Mouse (Mus musculus): Measurements from ENCODE around the gene Cyth1. TPM values are rescaled to one million over a fixed set of nuclear protein-coding genes. Genes with fewer than 3 reads are reported as not detected.

Gene Cyth1
- total and polyA plus RNA-seq, 3 experiments: 13.2 to 13.6 TPM; not detected in 1

GRCm38 (mm10) chr11:118286434-118286833 lies 38.0 kb upstream of the Cyth1 start:
- H3K36me3 ChIP-seq (ENCODE audit: control insufficient read depth in 1 of 2, insufficient read depth in 2 of 2, low read length in 2 of 2): peaks cover 9 to 11% of the 10 kb centered on the region in 2 experiments
- no peak overlapping the region for H3K4me3 ChIP-seq (ENCODE audit: control insufficient read depth in 1 of 2, insufficient read depth in 1 of 2, low read depth in 2 of 2, low read length in 2 of 2)
- peaks cover 0 to 14% of the 10 kb centered on the region in 2 experiments; a peak in 2 of 4 replicates for H3K4me1 ChIP-seq (ENCODE audit: control insufficient read depth in 1 of 2, insufficient read depth in 2 of 2, low read length in 2 of 2)
- DNase-seq (ENCODE audit: low read depth, low spot score): no peak
- no peak for TF ChIP-seq SIN3A (IDR thresholded peaks at IDR 0.05; ENCODE audit: low read length)
- H3K79me2 ChIP-seq (ENCODE audit: control insufficient read depth, insufficient read depth, low read length, poor library complexity): peaks cover 30% of the 10 kb centered on the region
- no peaks in the 10 kb centered on the region for H3K27me3 ChIP-seq (ENCODE audit: control insufficient read depth in 1 of 2, insufficient read depth in 2 of 2, low read length in 2 of 2)
- H3K9me3 ChIP-seq (replicated peaks; ENCODE audit: insufficient read depth, low read length): no peaks in the 10 kb centered on the region
- no peak overlapping the region for H3K27ac ChIP-seq (ENCODE audit: control insufficient read depth, low read depth, low read length)
- H3K9ac ChIP-seq (ENCODE audit: control insufficient read depth, low read depth, low read length, poor library complexity, severe bottlenecking): no peak overlapping the region

- no peak overlapping the region for H3K27ac ChIP-seq (ENCODE audit: control insufficient read depth, low read depth, low read length)
- H3K4me3 ChIP-seq (ENCODE audit: control insufficient read depth in 1 of 2, insufficient read depth in 1 of 2, low read depth in 2 of 2, low read length in 2 of 2): no peak overlapping the region
- H3K9ac ChIP-seq (ENCODE audit: control insufficient read depth, low read depth, low read length, poor library complexity, severe bottlenecking): no peak overlapping the region
- TF ChIP-seq SMC3 (IDR thresholded peaks at IDR 0.05; ENCODE audit: low read depth, low read length): no peak
- no peak for TF ChIP-seq ZC3H11A (IDR thresholded peaks at IDR 0.05; ENCODE audit: low read depth, low read length)
- TF ChIP-seq RCOR1 (IDR thresholded peaks at IDR 0.05; ENCODE audit: low read depth, low read length): no peak
- no peak for TF ChIP-seq MYB (IDR thresholded peaks at IDR 0.05; ENCODE audit: low read depth, low read length)
- no peak for TF ChIP-seq MAZ (IDR thresholded peaks at IDR 0.05; ENCODE audit: low read depth, low read length)
- no peak for TF ChIP-seq USF1 (IDR thresholded peaks at IDR 0.05; ENCODE audit: low read depth, low read length)
- TF ChIP-seq GABPA (IDR thresholded peaks at IDR 0.05; ENCODE audit: low read depth, low read length): no peak
- no peak for TF ChIP-seq TCF12 (IDR thresholded peaks at IDR 0.05; ENCODE audit: low read depth, low read length)
- no peak for TF ChIP-seq UBTF (IDR thresholded peaks at IDR 0.05; ENCODE audit: borderline replicate concordance, insufficient read depth, low read depth, low read length)
- no peak for TF ChIP-seq USF2 (IDR thresholded peaks at IDR 0.05; ENCODE audit: borderline replicate concordance in 1 of 2, insufficient read depth in 1 of 2, low read depth in 1 of 2, low read length in 2 of 2)
- no peak for TF ChIP-seq NELFE (IDR thresholded peaks at IDR 0.05; ENCODE audit: low read depth, low read length)
- no peak for TF ChIP-seq CHD2 (IDR thresholded peaks at IDR 0.05; ENCODE audit: low read length)
- peaks cover 6 to 10% of the 10 kb centered on the region in 2 experiments for H3K36me3 ChIP-seq (ENCODE audit: control insufficient read depth in 1 of 2, insufficient read depth in 2 of 2, low read length in 2 of 2)
- DNase-seq (ENCODE audit: low read depth, low spot score): no peak
- peaks cover 0 to 10% of the 10 kb centered on the region in 2 experiments; a peak in 2 of 4 replicates for H3K4me1 ChIP-seq (ENCODE audit: control insufficient read depth in 1 of 2, insufficient read depth in 2 of 2, low read length in 2 of 2)
- H3K79me2 ChIP-seq (ENCODE audit: control insufficient read depth, insufficient read depth, low read length, poor library complexity): peaks cover 30% of the 10 kb centered on the region
- no peaks in the 10 kb centered on the region for H3K9me3 ChIP-seq (replicated peaks; ENCODE audit: insufficient read depth, low read length)
- H3K27me3 ChIP-seq (ENCODE audit: control insufficient read depth in 1 of 2, insufficient read depth in 2 of 2, low read length in 2 of 2): no peaks in the 10 kb centered on the region
These were observed 37.4 kb upstream of the Cyth1 start for GRCm38 (mm10) chr11:118285791-118286190.

- Histone ChIP-seq H3K27me3 (ENCODE audit: control insufficient read depth in 1 of 2, insufficient read depth in 2 of 2, low read length in 2 of 2) (no peaks in the 10 kb centered on the region), H3K79me2 (ENCODE audit: control insufficient read depth, insufficient read depth, low read length, poor library complexity) (no peaks in the 10 kb centered on the region), H3K9ac (ENCODE audit: control insufficient read depth, low read depth, low read length, poor library complexity, severe bottlenecking) (no peak overlapping the region), H3K36me3 (ENCODE audit: control insufficient read depth in 1 of 2, insufficient read depth in 2 of 2, low read length in 2 of 2) (peaks cover 0 to 12% of the 10 kb centered on the region in 2 experiments; a peak in 2 of 4 replicates), H3K27ac (ENCODE audit: control insufficient read depth, low read depth, low read length) (no peak overlapping the region), H3K4me3 (ENCODE audit: control insufficient read depth in 1 of 2, insufficient read depth in 1 of 2, low read depth in 2 of 2, low read length in 2 of 2) (no peak overlapping the region), H3K9me3 (replicated peaks; ENCODE audit: insufficient read depth, low read length) (no peaks in the 10 kb centered on the region), H3K4me1 (ENCODE audit: control insufficient read depth in 1 of 2, insufficient read depth in 2 of 2, low read length in 2 of 2) (no peaks in the 10 kb centered on the region)
- TF ChIP-seq POLR2AphosphoS2 (IDR thresholded peaks at IDR 0.05; ENCODE audit: low read length): no peak
- TF ChIP-seq MAFK (IDR thresholded peaks at IDR 0.05; ENCODE audit: borderline replicate concordance, low read depth, low read length): no peak
- no peak for DNase-seq (ENCODE audit: low read depth, low spot score)
These were observed 31.8 kb upstream of the Cyth1 start for GRCm38 (mm10) chr11:118280218-118280617.

Measured in MEL (cell line).